Mouse (Mus musculus) bone marrow macrophage, adult 2 months (primary cell): ENCODE results near the gene Vangl1.

ENCODE experiments used
- CTCF ChIP-seq: IDR thresholded peaks from 2 replicates; pipeline ENCODE4 v1.5.1; 2012; ENCODE audit warnings: low read depth, mild to moderate bottlenecking, low read length, moderate library complexity
- POLR2A ChIP-seq: IDR thresholded peaks from 2 replicates; pipeline ENCODE4 v1.6.1; 2012; ENCODE audit warnings: mild to moderate bottlenecking, low read depth, low read length, borderline replicate concordance

DNA sequence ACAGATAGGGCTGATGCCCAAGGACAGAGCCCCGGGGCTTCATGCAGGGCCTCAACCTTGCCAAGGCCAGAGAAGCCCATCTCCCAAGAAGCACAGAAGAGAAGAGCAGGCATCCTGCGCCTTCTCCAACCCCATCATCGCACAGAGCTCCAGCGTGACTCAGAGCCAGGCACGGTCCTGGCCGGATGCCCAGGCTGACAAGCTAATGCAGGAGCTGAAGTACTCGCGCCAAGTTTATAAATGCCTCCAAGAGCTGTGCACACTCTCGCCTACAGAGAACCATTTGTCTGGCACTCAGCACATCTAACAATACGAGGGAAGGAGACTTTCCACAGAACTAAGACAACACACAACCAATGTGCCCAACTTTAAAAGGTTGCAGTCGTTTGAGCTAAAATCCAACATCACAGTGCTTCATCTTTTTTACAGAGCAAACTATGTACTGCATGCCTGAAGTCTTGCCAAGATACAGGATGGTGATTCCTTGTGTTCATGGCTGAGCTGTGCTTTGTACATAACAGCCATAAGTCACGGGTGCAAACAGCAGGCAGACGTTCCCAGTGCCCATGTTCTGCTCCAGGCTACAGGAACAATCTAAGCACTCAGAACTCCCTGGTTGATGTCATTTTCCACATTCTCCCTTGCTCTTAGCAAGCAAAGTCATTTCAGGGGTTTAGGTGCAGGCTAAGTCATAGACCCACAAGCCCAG lies 35.1 kb downstream of the Vangl1 start:
- TF ChIP-seq CTCF (no peak), POLR2A (no peak)
